Mouse (Mus musculus) gastrocnemius, postnatal 4 days (tissue): ENCODE results near the gene Camk2b. TPM values are rescaled to one million over a fixed set of nuclear protein-coding genes. Genes with fewer than 3 reads are reported as not detected.
"Not testable (repeated sequence)": the region's sequence is repeated elsewhere in the genome, so short reads cannot be mapped to it uniquely, and the experiment has no call there.

Experiments
- DNase-seq, 2 experiments: peaks; one replicate each; pipeline ENCODE4 v3.0.0; 2021 to 2022; ENCODE audit warnings: low spot score in 2 of 2, mixed read lengths in 2 of 2
- total RNA-seq, 2 experiments: library from RNA; stranded (reverse); gene quantifications; 2 replicates each; pipeline ENCODE4 v1.2.3; 2021

Camk2b gene
- total RNA-seq, 2 experiments from 2014 or later, result 190 to 199 TPM

GRCm38 (mm10) chr11:5949586-5950352 lies 116.4 kb downstream of the Camk2b start, which contains the start of gene Gck:
TSS of gene Gck (minus strand) at chr11:5950081.
- no peak for DNase-seq

- DNase-seq, result no peak
Measured at GRCm38 (mm10) chr11:5948546-5949250, 117.5 kb downstream of the Camk2b start.

GRCm38 (mm10) chr11:5947796-5948195 lies 118.4 kb downstream of the Camk2b start:
- no peak for DNase-seq

- no peak for DNase-seq
Measured at GRCm38 (mm10) chr11:5945096-5945495, 121.1 kb downstream of the Camk2b start.

GRCm38 (mm10) chr11:5942966-5943365 lies 123.2 kb downstream of the Camk2b start:
- no peak for DNase-seq

- not testable (repeated sequence) for DNase-seq
Measured at GRCm38 (mm10) chr11:5934531-5934930, 131.6 kb downstream of the Camk2b start.

GRCm38 (mm10) chr11:5931947-5932346 lies 134.2 kb downstream of the Camk2b start:
- DNase-seq, result not testable (repeated sequence)

GRCm38 (mm10) chr11:5930578-5930977 lies 135.6 kb downstream of the Camk2b start:
- DNase-seq, result no peak

- no peak for DNase-seq
Measured at GRCm38 (mm10) chr11:5926696-5927220, 139.4 kb downstream of the Camk2b start.

- no peak for DNase-seq
Measured at GRCm38 (mm10) chr11:5924699-5925098, 141.5 kb downstream of the Camk2b start.

- no peak for DNase-seq
Measured at GRCm38 (mm10) chr11:5920323-5920960, 145.7 kb downstream of the Camk2b start.

Other genes with a start within 250 kb of the Camk2b start
- gene Polm, start 228.3 kb downstream of the Camk2b start, total RNA-seq, result 1 to 10 TPM; 8.4 to 8.9 TPM
- gene Aebp1, start 204.4 kb downstream of the Camk2b start, total RNA-seq, result 10 to 100 TPM; 60.9 to 68.2 TPM
- 10 to 100 TPM; 54.1 to 61.3 TPM for gene Pold2, start 188.1 kb downstream of the Camk2b start, total RNA-seq
- gene Myl7, start 167.6 kb downstream of the Camk2b start, total RNA-seq, result not detected
- gene Gck, start 116.3 kb downstream of the Camk2b start, total RNA-seq, result not detected
- 10 to 100 TPM; 61.5 to 66.0 TPM for gene Ykt6, start 110.7 kb downstream of the Camk2b start, total RNA-seq
- under 1 TPM; 0.21 to 0.44 TPM for gene A730071L15Rik, start 133.7 kb upstream of the Camk2b start, total RNA-seq
- 10 to 100 TPM; 56.4 to 61.0 TPM for gene Nudcd3, start 134.1 kb upstream of the Camk2b start, total RNA-seq
- under 1 TPM; 0.05 to 0.12 TPM for gene Npc1l1, start 163.8 kb upstream of the Camk2b start, total RNA-seq
- gene Ddx56, start 201.4 kb upstream of the Camk2b start, total RNA-seq, result 10 to 100 TPM; 35.1 to 40.9 TPM
- gene Tmed4, start 208.5 kb upstream of the Camk2b start, total RNA-seq, result 10 to 100 TPM; 70.1 to 72.9 TPM
- gene Ogdh, start 225.3 kb upstream of the Camk2b start, total RNA-seq, result 100 to 1,000 TPM; 340 to 351 TPM